Mouse (Mus musculus) hindbrain, embryonic 10.5 days (tissue): ENCODE measurements around the gene Afmid. TPM values are rescaled to one million over a fixed set of nuclear protein-coding genes. Genes with fewer than 3 reads are reported as not detected.
"Not testable (repeated sequence)": the region's sequence is repeated elsewhere in the genome, so short reads cannot be mapped to it uniquely, and the experiment has no call there.

Source experiments
- DNase-seq: peaks from one replicate; pipeline ENCODE4 v3.0.0-alpha.2; 2017; ENCODE audit warnings: low spot score
- H3K27ac ChIP-seq: fragments of 300-500 bp; sonication (generic); 2 replicates; pipeline ENCODE4 v1.5.1; 2016; ENCODE audit warnings: mild to moderate bottlenecking, moderate library complexity
- H3K27me3 ChIP-seq: fragments of 300-500 bp; sonication (generic); 2 replicates; pipeline ENCODE4 v1.6.1; 2016; ENCODE audit warnings: mild to moderate bottlenecking; ENCODE audit not compliant: poor library complexity, insufficient read depth, severe bottlenecking
- H3K36me3 ChIP-seq: fragments of 300-500 bp; sonication (generic); 2 replicates; pipeline ENCODE4 v1.6.1; 2016; ENCODE audit warnings: mild to moderate bottlenecking, moderate library complexity
- H3K4me1 ChIP-seq: fragments of 300-500 bp; sonication (generic); replicated peaks from 2 replicates; pipeline ENCODE4 v1.6.1; 2016; ENCODE audit warnings: mild to moderate bottlenecking
- H3K4me3 ChIP-seq: fragments of 300-500 bp; sonication (generic); 2 replicates; pipeline ENCODE4 v1.5.1; 2016; ENCODE audit warnings: mild to moderate bottlenecking, moderate library complexity
- H3K9me3 ChIP-seq: fragments of 300-500 bp; sonication (generic); 2 replicates; pipeline ENCODE4 v1.6.1; 2016; ENCODE audit warnings: mild to moderate bottlenecking, moderate library complexity
- WGBS: fragments of 180-500 bp; shearing (Covaris S2); methylation state at CpG from one replicate; pipeline ENCODE4 v1.1.7; 2016; 5-methylcytosine and 5-hydroxymethylcytosine counted together
- polyA plus RNA-seq: library from polyadenylated mRNA; unstranded; fragments of >200 nt; fragmentation: Nextera tagmentation; extraction: Ambion mirVana; gene quantifications from 2 replicates; pipeline ENCODE4 v1.2.1, GENCODE M21; 2016

The Afmid gene
- polyA plus RNA-seq, 1 experiment from 2014 or later: 3.8 TPM

DNA sequence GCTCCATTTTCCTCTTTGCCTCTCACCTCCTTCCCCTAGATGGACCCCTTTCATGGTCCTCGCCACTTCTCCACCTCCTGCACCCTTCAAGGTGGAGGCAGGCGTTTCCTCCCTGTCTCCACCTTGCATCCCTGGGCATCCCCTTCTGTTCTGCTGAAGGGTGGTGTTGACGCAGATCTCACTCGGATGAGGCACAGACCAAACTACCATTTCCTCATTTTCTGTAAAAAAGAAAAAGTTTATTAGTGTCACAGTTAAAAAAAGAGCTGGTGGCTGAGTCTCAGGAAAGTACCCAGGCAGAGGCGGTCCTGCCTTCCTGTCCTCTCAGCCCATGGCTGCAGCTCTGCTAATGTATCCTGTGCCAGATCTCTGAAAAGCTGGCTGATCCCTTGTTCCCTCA, 26.6 kb upstream of the Afmid start:
- H3K36me3 ChIP-seq: no peaks in the 10 kb centered on the region
- H3K9me3 ChIP-seq: no peaks in the 10 kb centered on the region
- 80% methylated on average over 5 of the region's 5 CpGs for WGBS
- no peaks in the 10 kb centered on the region for H3K27me3 ChIP-seq
- H3K27ac ChIP-seq: no peak overlapping the region
- DNase-seq: no peak
- peak overlapping the region; percentile 1; the same call in 1 of the 2 replicates for H3K4me3 ChIP-seq
- peaks cover 18% of the 10 kb centered on the region for H3K4me1 ChIP-seq

DNA sequence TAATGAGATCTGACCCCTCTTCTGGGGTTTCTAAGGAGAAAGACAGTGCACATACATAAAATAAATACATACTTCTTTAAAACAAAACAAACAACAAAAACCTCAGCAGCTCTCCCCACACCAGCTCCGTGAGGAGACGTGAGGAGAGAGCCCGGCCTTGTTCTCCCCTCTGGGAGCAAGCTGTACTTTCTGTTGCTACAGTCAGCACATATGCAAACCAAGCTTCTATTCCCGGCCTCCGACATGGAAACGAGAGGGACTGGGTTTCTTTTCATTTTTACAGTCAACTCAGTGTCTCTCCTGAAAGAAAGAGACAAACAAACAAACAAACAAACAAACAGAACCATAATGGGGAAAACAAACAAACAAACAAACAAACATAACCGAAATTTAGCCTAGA, 25.7 kb upstream of the Afmid start:
- H3K36me3 ChIP-seq: no peaks in the 10 kb centered on the region
- 85% methylated on average over 7 of the region's 7 CpGs for WGBS
- H3K27ac ChIP-seq: no peak overlapping the region
- H3K9me3 ChIP-seq: no peaks in the 10 kb centered on the region
- no peaks in the 10 kb centered on the region for H3K27me3 ChIP-seq
- H3K4me1 ChIP-seq: peaks cover 18% of the 10 kb centered on the region
- no peak overlapping the region for H3K4me3 ChIP-seq
- DNase-seq: no peak

GRCm38 (mm10) chr11:117801650-117802049, 24.1 kb upstream of the Afmid start:
- Histone ChIP-seq H3K27ac (no peak overlapping the region), H3K27me3 (no peaks in the 10 kb centered on the region), H3K4me3 (no peak overlapping the region), H3K36me3 (no peaks in the 10 kb centered on the region), H3K9me3 (no peaks in the 10 kb centered on the region), H3K4me1 (peaks cover 14% of the 10 kb centered on the region)
- no peak for DNase-seq
- WGBS: 75% methylated on average over 7 of the region's 7 CpGs

- DNase-seq: no peak
- no peak overlapping the region for H3K4me3 ChIP-seq
- peaks cover 5% of the 10 kb centered on the region for H3K4me1 ChIP-seq
- H3K9me3 ChIP-seq: no peaks in the 10 kb centered on the region
- H3K27ac ChIP-seq: no peak overlapping the region
- no peaks in the 10 kb centered on the region for H3K36me3 ChIP-seq
- H3K27me3 ChIP-seq: no peaks in the 10 kb centered on the region
- WGBS: 92% methylated on average over 3 of the region's 3 CpGs
Measured at GRCm38 (mm10) chr11:117803166-117803688, 22.5 kb upstream of the Afmid start.

GRCm38 (mm10) chr11:117806781-117807180, 18.9 kb upstream of the Afmid start:
- Histone ChIP-seq H3K36me3 (peaks cover 4% of the 10 kb centered on the region), H3K27me3 (no peaks in the 10 kb centered on the region), H3K4me3 (no peak overlapping the region), H3K27ac (no peak overlapping the region), H3K9me3 (no peaks in the 10 kb centered on the region), H3K4me1 (peaks cover 28% of the 10 kb centered on the region)
- 91% methylated on average over 6 of the region's 6 CpGs for WGBS
- DNase-seq: no peak

- Histone ChIP-seq H3K27ac (peak within 1 kb of the TSS; percentile 84), H3K4me3 (peak within 1 kb of the TSS; percentile 90), H3K27me3 (no peaks in the 10 kb centered on the region), H3K4me1 (peaks cover 28% of the 10 kb centered on the region), H3K9me3 (no peaks in the 10 kb centered on the region), H3K36me3 (peaks cover 33% of the 10 kb centered on the region)
- under 1% methylated on average over 75 of the region's 75 CpGs for WGBS
- DNase-seq: peak; percentile 84
Measured at GRCm38 (mm10) chr11:117809407-117810311, 16.1 kb upstream of the Afmid start, which contains the start of the genes Gm20708 and Syngr2. TSS of gene Gm20708 (plus strand) at chr11:117809668. TSS of gene Syngr2 (plus strand) at chr11:117809668.

GRCm38 (mm10) chr11:117810401-117811046, 15.2 kb upstream of the Afmid start:
- peaks cover 28% of the 10 kb centered on the region for H3K4me1 ChIP-seq
- H3K27me3 ChIP-seq: no peaks in the 10 kb centered on the region
- H3K9me3 ChIP-seq: no peaks in the 10 kb centered on the region
- peak overlapping the region; percentile 90 for H3K4me3 ChIP-seq
- peaks cover 41% of the 10 kb centered on the region for H3K36me3 ChIP-seq
- under 1% methylated on average over 21 of the region's 21 CpGs for whole genome bisulfite sequencing
- H3K27ac ChIP-seq: peak overlapping the region; percentile 84
- peak; percentile 80 for DNase-seq

GRCm38 (mm10) chr11:117813867-117814266, 11.9 kb upstream of the Afmid start:
- DNase-seq: no peak
- H3K36me3 ChIP-seq: peaks cover 75% of the 10 kb centered on the region
- no peak overlapping the region for H3K4me3 ChIP-seq
- no peaks in the 10 kb centered on the region for H3K9me3 ChIP-seq
- no peak overlapping the region for H3K27ac ChIP-seq
- no peaks in the 10 kb centered on the region for H3K27me3 ChIP-seq
- WGBS: 84% methylated on average over 5 of the region's 5 CpGs
- H3K4me1 ChIP-seq: peaks cover 33% of the 10 kb centered on the region

GRCm38 (mm10) chr11:117814704-117815366, 10.9 kb upstream of the Afmid start:
- Histone ChIP-seq H3K4me3 (no peak overlapping the region), H3K27ac (no peak overlapping the region), H3K4me1 (peaks cover 32% of the 10 kb centered on the region), H3K27me3 (no peaks in the 10 kb centered on the region), H3K9me3 (no peaks in the 10 kb centered on the region), H3K36me3 (peaks cover 85% of the 10 kb centered on the region)
- no peak for DNase-seq
- WGBS: 92% methylated on average over 6 of the region's 6 CpGs

DNA sequence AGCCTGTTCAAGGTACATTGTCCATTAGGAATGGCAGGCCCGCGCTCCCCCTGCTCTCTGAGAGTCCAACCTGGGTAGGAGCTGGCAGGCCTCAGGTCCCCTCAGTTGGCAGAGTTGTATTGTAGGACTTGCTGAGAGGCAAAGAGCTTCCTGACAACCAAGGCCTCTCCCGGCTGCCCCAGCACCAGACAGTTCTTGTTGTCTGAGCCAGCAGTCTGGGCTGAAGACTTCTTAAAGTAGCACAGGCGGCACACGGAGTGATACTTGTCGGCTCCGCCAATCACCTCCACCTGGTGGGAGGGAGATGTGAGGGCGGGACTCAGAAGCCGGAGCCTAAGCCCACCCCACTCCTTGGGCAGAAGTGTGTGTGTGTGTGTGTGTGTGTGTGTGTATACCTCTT, 9.9 kb upstream of the Afmid start:
- not testable (repeated sequence) for H3K27me3 ChIP-seq, H3K4me3 ChIP-seq, H3K9me3 ChIP-seq, H3K27ac ChIP-seq, DNase-seq
- H3K4me1 ChIP-seq: peaks cover 22% of the 10 kb centered on the region
- 89% methylated on average over 9 of the region's 9 CpGs for WGBS
- H3K36me3 ChIP-seq: peaks cover 95% of the 10 kb centered on the region

GRCm38 (mm10) chr11:117816389-117816996, 9.2 kb upstream of the Afmid start:
- peaks cover 100% of the 10 kb centered on the region for H3K36me3 ChIP-seq

GRCm38 (mm10) chr11:117819095-117819494, 6.6 kb upstream of the Afmid start:
- Histone ChIP-seq H3K9me3 (no peaks in the 10 kb centered on the region), H3K4me1 (peaks cover 28% of the 10 kb centered on the region), H3K36me3 (peaks cover 100% of the 10 kb centered on the region), H3K4me3 (no peak overlapping the region), H3K27me3 (no peaks in the 10 kb centered on the region), H3K27ac (0 out of 2 replicates have a peak overlapping the region, but pooled peaks have one; percentile 16)
- 79% methylated on average over 8 of the region's 8 CpGs for WGBS
- DNase-seq: no peak

More at GRCm38 (mm10) chr11:117816389-117816996, 9.2 kb upstream of the Afmid start:
- Histone ChIP-seq H3K4me3 (no peak overlapping the region), H3K4me1 (peaks cover 16% of the 10 kb centered on the region; the same call in 1 of the 2 replicates), H3K27ac (no peak overlapping the region), H3K9me3 (no peaks in the 10 kb centered on the region), H3K27me3 (no peaks in the 10 kb centered on the region)
- DNase-seq: no peak
- WGBS: 87% methylated on average over 13 of the region's 13 CpGs
